Mouse (Mus musculus): ENCODE data around the gene Rasa1. TPM values are rescaled to one million over a fixed set of nuclear protein-coding genes. Genes with fewer than 3 reads are reported as not detected.
A peak's percentile ranks its signal among the peaks of the same experiment; 100 is the strongest.

Rasa1 gene
- polyA plus RNA-seq (2014; fragmentation: Nextera tagmentation; extraction: Ambion mirVana), result 57.4 and 58.5 TPM in 2 replicates

GRCm38 (mm10) chr13:85288843-85289713 is at the start of gene Rasa1:
Gene Rasa1, minus strand, starts transcription at chr13:85289130.
- ATAC-seq (ENCODE audit: low FRiP score) (peak; percentile 98), DNase-seq (ENCODE audit: low spot score, missing footprints) (peak; percentile 100)
- no peaks in the 10 kb centered on the region for H3K27me3 ChIP-seq (ENCODE audit: control insufficient read depth, insufficient read depth, low read length)
- H3K36me3 ChIP-seq (ENCODE audit: control insufficient read depth, insufficient read depth, low read length), result no peaks in the 10 kb centered on the region
- WGBS, result 0% methylated on average over 64 of the region's 97 CpGs
- peak within 1 kb of the TSS; percentile 99 for H3K27ac ChIP-seq (ENCODE audit: low read depth, low read length)
- peak within 1 kb of the TSS; percentile 95 for H3K4me3 ChIP-seq (ENCODE audit: low read depth, low read length)
- peak within 1 kb of the TSS; percentile 68 for H3K4me2 ChIP-seq
- H3K9me3 ChIP-seq (ENCODE audit: control insufficient read depth, low read length), result no peaks in the 10 kb centered on the region
- H3K9ac ChIP-seq (ENCODE audit: low read length), result peak within 1 kb of the TSS; percentile 94
- H3K4me1 ChIP-seq (ENCODE audit: control insufficient read depth, insufficient read depth, low read length), result peaks cover 2% of the 10 kb centered on the region; the same call in 1 of the 2 replicates

DNA sequence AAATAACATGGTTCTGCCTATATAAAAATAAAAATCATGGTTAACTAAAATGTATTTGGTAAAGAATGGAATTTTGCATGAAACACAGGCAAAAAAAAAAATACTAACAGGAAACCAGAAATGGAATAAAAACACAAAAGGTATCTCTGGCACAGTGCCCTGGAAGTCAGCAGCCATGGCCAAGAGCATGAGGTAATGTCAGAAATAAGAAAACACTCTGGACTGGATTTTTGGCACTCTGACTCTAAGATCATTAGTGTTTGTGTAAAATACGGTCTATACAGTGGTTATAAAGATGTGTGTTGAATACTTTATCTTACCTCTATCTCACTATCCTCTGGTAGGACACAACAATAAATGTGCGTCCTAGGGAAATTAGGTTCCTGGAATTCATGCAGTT is 22.6 kb upstream of the Rasa1 start:
- Histone ChIP-seq H3K9me3 (ENCODE audit: control insufficient read depth, low read length) (no peaks in the 10 kb centered on the region), H3K4me3 (ENCODE audit: low read depth, low read length) (no peak overlapping the region), H3K27me3 (ENCODE audit: control insufficient read depth, insufficient read depth, low read length) (no peaks in the 10 kb centered on the region), H3K36me3 (ENCODE audit: control insufficient read depth, insufficient read depth, low read length) (no peaks in the 10 kb centered on the region), H3K27ac (ENCODE audit: low read depth, low read length) (no peak overlapping the region), H3K9ac (ENCODE audit: low read length) (no peak overlapping the region), H3K4me2 (no peak overlapping the region), H3K4me1 (ENCODE audit: control insufficient read depth, insufficient read depth, low read length) (no peaks in the 10 kb centered on the region)
- DNase-seq (ENCODE audit: low spot score, missing footprints) (peak; percentile 54), ATAC-seq (ENCODE audit: low FRiP score) (no peak)
- WGBS, result 90% methylated on average over 2 of the region's 2 CpGs

- H3K27ac ChIP-seq (ENCODE audit: low read depth, low read length), result no peak overlapping the region
- H3K4me1 ChIP-seq (ENCODE audit: control insufficient read depth, insufficient read depth, low read length), result no peaks in the 10 kb centered on the region
- H3K4me2 ChIP-seq, result no peak overlapping the region
- no peaks in the 10 kb centered on the region for H3K27me3 ChIP-seq (ENCODE audit: control insufficient read depth, insufficient read depth, low read length)
- no peak overlapping the region for H3K4me3 ChIP-seq (ENCODE audit: low read depth, low read length)
- no peak for ATAC-seq (ENCODE audit: low FRiP score)
- no peak overlapping the region for H3K9ac ChIP-seq (ENCODE audit: low read length)
- peak; percentile 70 for DNase-seq (ENCODE audit: low spot score, missing footprints)
- H3K9me3 ChIP-seq (ENCODE audit: control insufficient read depth, low read length), result no peaks in the 10 kb centered on the region
- 72% methylated on average over 5 of the region's 5 CpGs for WGBS
- no peaks in the 10 kb centered on the region for H3K36me3 ChIP-seq (ENCODE audit: control insufficient read depth, insufficient read depth, low read length)
Observed at GRCm38 (mm10) chr13:85310968-85311367, 22.0 kb upstream of the Rasa1 start.

- Histone ChIP-seq H3K9ac (ENCODE audit: low read length) (no peak overlapping the region), H3K27me3 (ENCODE audit: control insufficient read depth, insufficient read depth, low read length) (no peaks in the 10 kb centered on the region), H3K9me3 (ENCODE audit: control insufficient read depth, low read length) (no peaks in the 10 kb centered on the region), H3K4me1 (ENCODE audit: control insufficient read depth, insufficient read depth, low read length) (no peaks in the 10 kb centered on the region), H3K27ac (ENCODE audit: low read depth, low read length) (no peak overlapping the region), H3K4me3 (ENCODE audit: low read depth, low read length) (no peak overlapping the region), H3K4me2 (no peak overlapping the region), H3K36me3 (ENCODE audit: control insufficient read depth, insufficient read depth, low read length) (no peaks in the 10 kb centered on the region)
- WGBS, result 94% methylated on average over 2 of the region's 2 CpGs
- DNase-seq (ENCODE audit: low spot score, missing footprints) (no peak), ATAC-seq (ENCODE audit: low FRiP score) (no peak)
Observed at GRCm38 (mm10) chr13:85310483-85310882, 21.6 kb upstream of the Rasa1 start.

DNA sequence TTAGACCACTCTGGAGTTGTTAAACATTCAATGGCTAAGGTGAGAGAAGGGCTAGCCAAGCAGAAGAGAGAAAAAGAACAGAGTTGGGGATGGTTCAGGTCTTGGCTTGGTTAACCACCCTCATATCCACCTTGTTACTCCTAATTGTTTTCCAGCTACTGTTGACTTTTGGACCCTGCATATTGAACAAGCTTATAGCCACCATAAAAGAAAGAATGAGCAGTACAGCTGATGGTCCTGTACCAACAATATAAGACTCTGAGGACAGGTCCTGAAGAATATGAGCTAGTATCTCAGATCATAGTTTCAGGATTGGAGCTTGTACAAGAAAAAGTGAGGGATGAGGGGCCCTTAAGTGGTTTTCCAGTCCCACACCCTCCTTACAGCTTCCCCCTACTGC is 17.1 kb upstream of the Rasa1 start:
- H3K27ac ChIP-seq (ENCODE audit: low read depth, low read length), result no peak overlapping the region
- DNase-seq (ENCODE audit: low spot score, missing footprints), result no peak
- H3K9me3 ChIP-seq (ENCODE audit: control insufficient read depth, low read length), result no peaks in the 10 kb centered on the region
- H3K4me3 ChIP-seq (ENCODE audit: low read depth, low read length), result no peak overlapping the region
- no peaks in the 10 kb centered on the region for H3K36me3 ChIP-seq (ENCODE audit: control insufficient read depth, insufficient read depth, low read length)
- no peaks in the 10 kb centered on the region for H3K4me1 ChIP-seq (ENCODE audit: control insufficient read depth, insufficient read depth, low read length)
- no peak for ATAC-seq (ENCODE audit: low FRiP score)
- no peak overlapping the region for H3K9ac ChIP-seq (ENCODE audit: low read length)
- no peak overlapping the region for H3K4me2 ChIP-seq
- no peaks in the 10 kb centered on the region for H3K27me3 ChIP-seq (ENCODE audit: control insufficient read depth, insufficient read depth, low read length)

DNA sequence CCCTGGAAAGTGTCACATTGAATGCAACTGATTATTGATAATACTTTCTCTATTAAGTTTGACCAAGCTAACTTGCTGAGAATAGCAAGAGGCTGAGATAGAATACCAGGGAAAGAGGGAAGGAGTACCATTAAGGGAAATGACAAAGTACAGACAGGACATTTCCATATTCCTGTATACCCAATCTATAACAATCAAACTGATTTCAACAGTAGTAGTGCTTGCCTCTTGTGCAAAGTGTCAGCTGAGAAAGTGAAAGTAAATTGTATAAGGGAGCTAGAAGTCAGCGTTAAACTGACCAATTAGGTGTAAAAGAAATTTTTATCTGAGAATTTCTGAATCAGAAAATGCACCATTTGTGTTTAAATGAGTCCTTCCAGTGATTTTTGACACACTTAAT is 1.7 kb upstream of the Rasa1 start:
- Histone ChIP-seq H3K4me3 (ENCODE audit: low read depth, low read length) (no peak overlapping the region), H3K9ac (ENCODE audit: low read length) (no peak overlapping the region), H3K27me3 (ENCODE audit: control insufficient read depth, insufficient read depth, low read length) (no peaks in the 10 kb centered on the region), H3K27ac (ENCODE audit: low read depth, low read length) (no peak overlapping the region), H3K4me2 (no peak overlapping the region), H3K4me1 (ENCODE audit: control insufficient read depth, insufficient read depth, low read length) (peaks cover 2% of the 10 kb centered on the region; the same call in 1 of the 2 replicates), H3K9me3 (ENCODE audit: control insufficient read depth, low read length) (no peaks in the 10 kb centered on the region), H3K36me3 (ENCODE audit: control insufficient read depth, insufficient read depth, low read length) (no peaks in the 10 kb centered on the region)
- ATAC-seq (ENCODE audit: low FRiP score), result no peak
- no peak for DNase-seq (ENCODE audit: low spot score, missing footprints)
- 71% methylated on average over 1 of the region's 1 CpGs for WGBS

- no peaks in the 10 kb centered on the region for H3K9me3 ChIP-seq (ENCODE audit: control insufficient read depth, low read length)
- ATAC-seq (ENCODE audit: low FRiP score) (peak; percentile 40), DNase-seq (ENCODE audit: low spot score, missing footprints) (peak; percentile 95)
- H3K4me2 ChIP-seq, result peak overlapping the region; percentile 68
- H3K4me3 ChIP-seq (ENCODE audit: low read depth, low read length), result peak overlapping the region; percentile 95
- peak overlapping the region; percentile 94 for H3K9ac ChIP-seq (ENCODE audit: low read length)
- peak overlapping the region; percentile 99 for H3K27ac ChIP-seq (ENCODE audit: low read depth, low read length)
- H3K36me3 ChIP-seq (ENCODE audit: control insufficient read depth, insufficient read depth, low read length), result no peaks in the 10 kb centered on the region
- H3K27me3 ChIP-seq (ENCODE audit: control insufficient read depth, insufficient read depth, low read length), result no peaks in the 10 kb centered on the region
- peaks cover 2% of the 10 kb centered on the region; the same call in 1 of the 2 replicates for H3K4me1 ChIP-seq (ENCODE audit: control insufficient read depth, insufficient read depth, low read length)
- under 1% methylated on average over 32 of the region's 35 CpGs for WGBS
Observed at GRCm38 (mm10) chr13:85288574-85288842, 422 bp downstream of the Rasa1 start.

DNA sequence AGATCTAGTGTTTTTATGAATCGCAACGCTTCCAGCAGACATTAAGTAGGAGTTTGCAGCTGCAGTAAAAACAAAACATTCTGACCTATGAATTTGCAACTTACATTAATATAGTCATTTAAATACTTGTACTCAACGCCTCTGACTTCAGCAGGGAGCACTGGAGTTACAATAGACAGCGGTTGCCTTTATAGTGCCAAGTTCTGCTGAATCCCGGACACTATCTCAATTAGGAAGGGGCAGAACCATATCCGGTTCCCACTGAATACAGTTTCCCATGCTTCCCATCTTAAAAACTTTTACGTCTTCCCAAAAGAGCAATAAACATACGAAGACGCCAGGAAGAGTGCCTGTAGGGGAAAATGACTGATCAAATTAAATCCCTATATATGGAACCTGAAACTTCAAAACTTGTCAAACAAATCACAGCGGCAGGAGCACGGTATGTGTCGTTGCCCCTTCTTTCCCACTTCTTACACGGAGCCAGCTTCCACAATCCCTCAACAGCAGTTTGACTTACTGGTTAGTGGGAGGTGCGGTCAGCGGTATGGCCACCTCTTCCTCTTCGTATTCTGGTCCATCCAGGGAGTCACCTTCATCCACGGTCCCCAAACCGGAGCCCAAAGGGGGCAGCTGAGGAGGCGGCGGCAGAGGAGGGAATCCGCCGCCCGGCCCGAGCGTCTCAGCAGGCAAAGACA is 905 bp downstream of the Rasa1 start:
- H3K4me3 ChIP-seq (ENCODE audit: low read depth, low read length), result peak overlapping the region; percentile 95
- H3K4me1 ChIP-seq (ENCODE audit: control insufficient read depth, insufficient read depth, low read length), result peaks cover 2% of the 10 kb centered on the region; the same call in 1 of the 2 replicates
- peak overlapping the region; percentile 94 for H3K9ac ChIP-seq (ENCODE audit: low read length)
- peak; percentile 96 for DNase-seq (ENCODE audit: low spot score, missing footprints)
- H3K27ac ChIP-seq (ENCODE audit: low read depth, low read length), result peak overlapping the region; percentile 99
- H3K36me3 ChIP-seq (ENCODE audit: control insufficient read depth, insufficient read depth, low read length), result no peaks in the 10 kb centered on the region
- H3K27me3 ChIP-seq (ENCODE audit: control insufficient read depth, insufficient read depth, low read length), result no peaks in the 10 kb centered on the region
- ATAC-seq (ENCODE audit: low FRiP score), result no peak
- H3K4me2 ChIP-seq, result peak overlapping the region; percentile 68
- no peaks in the 10 kb centered on the region for H3K9me3 ChIP-seq (ENCODE audit: control insufficient read depth, low read length)
- under 1% methylated on average over 25 of the region's 25 CpGs for WGBS

DNA sequence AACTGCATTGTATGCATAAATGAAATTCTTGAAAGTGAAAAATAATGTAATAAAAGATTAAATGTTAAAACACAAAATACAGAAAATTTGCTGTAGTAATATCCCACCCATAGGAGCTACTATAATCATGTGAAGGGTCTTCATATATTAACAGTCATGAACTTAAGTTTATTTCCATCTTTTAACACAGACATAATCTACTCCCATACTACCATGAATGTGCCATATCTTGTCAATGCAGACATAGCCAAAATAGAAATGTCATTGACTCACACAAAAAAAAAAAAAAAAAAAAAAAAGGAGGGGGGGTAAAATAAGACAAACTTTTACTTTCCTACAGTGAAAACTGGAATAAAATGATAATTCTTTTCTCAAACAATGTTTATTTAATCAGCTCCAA is 6.3 kb downstream of the Rasa1 start:
- Histone ChIP-seq H3K27me3 (ENCODE audit: control insufficient read depth, insufficient read depth, low read length) (no peaks in the 10 kb centered on the region), H3K4me1 (ENCODE audit: control insufficient read depth, insufficient read depth, low read length) (peaks cover 2% of the 10 kb centered on the region; the same call in 1 of the 2 replicates), H3K9me3 (ENCODE audit: control insufficient read depth, low read length) (no peaks in the 10 kb centered on the region), H3K4me3 (ENCODE audit: low read depth, low read length) (no peak overlapping the region), H3K9ac (ENCODE audit: low read length) (no peak overlapping the region), H3K36me3 (ENCODE audit: control insufficient read depth, insufficient read depth, low read length) (no peaks in the 10 kb centered on the region), H3K4me2 (no peak overlapping the region), H3K27ac (ENCODE audit: low read depth, low read length) (no peak overlapping the region)
- no peak for ATAC-seq (ENCODE audit: low FRiP score)
- no peak for DNase-seq (ENCODE audit: low spot score, missing footprints)

All from midbrain, embryonic 11.5 days (tissue).